Mouse (Mus musculus) adrenal gland, postnatal 36 days (tissue): ENCODE data around the gene Gjd3. TPM values are rescaled to one million over a fixed set of nuclear protein-coding genes. Genes with fewer than 3 reads are reported as not detected.

Experiments
- DNase-seq, 2 experiments: peaks; one replicate each; pipeline ENCODE4 v3.0.0; 2021; ENCODE audit warnings: mixed read lengths in 1 of 2
- total RNA-seq, 2 experiments: library from RNA; stranded (reverse); gene quantifications; 2 replicates each; pipeline ENCODE4 v1.2.3; 2021

Gjd3 gene
- total RNA-seq, 2 experiments from 2014 or later, result not detected

DNA sequence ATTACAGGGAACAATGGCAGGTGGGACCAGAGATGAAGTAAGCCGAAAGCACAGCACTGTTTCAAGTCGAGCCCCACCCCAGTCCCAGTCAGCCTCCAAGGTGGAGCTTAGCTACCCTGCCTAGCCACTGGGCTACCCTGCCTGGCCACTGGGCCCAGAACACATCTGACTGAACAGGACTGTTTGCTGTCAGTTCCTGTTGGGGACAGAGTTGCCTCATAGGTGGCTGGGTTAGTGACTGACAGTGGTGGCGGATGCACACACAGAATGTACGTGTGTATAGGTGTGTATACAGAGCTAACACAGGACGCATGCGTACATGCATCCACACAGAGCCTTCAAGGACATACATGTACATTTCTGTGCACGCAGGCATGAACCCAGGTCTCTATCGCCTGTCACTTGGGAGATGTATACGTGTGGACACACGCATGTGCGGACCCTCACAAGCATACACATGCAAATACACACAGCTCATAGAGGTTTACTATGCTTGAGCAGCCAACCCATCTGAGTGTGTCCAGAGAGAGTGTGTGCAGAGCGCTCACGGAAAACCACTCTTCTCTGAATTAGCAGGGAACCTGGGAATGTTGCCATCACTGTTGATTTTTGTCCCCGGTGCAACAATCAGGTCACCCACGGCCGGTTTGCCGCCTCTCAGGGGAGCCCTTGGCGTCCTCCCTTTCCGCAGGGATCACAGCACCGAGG is 1.4 kb downstream of the Gjd3 start:
- DNase-seq, result no peak

DNA sequence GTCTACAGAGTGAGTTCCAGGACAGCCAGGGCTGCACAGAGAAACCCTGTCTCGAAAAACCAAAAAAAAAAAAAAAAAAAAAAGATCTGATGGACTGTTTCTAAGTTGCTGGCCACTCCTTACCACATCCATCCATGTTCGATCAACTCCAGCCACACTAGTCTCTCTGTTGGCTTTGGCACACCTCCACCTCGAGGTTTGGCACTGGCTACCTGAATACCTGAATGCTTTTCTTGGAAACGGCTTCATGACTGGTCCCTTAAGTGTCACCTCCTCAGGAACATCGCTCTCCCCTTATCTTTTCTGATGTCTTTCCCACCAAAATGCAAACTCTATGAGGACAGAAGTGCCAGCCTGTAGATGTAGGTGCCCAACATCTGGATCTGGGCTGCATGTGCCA is 3.5 kb downstream of the Gjd3 start:
- no peak for DNase-seq

DNA sequence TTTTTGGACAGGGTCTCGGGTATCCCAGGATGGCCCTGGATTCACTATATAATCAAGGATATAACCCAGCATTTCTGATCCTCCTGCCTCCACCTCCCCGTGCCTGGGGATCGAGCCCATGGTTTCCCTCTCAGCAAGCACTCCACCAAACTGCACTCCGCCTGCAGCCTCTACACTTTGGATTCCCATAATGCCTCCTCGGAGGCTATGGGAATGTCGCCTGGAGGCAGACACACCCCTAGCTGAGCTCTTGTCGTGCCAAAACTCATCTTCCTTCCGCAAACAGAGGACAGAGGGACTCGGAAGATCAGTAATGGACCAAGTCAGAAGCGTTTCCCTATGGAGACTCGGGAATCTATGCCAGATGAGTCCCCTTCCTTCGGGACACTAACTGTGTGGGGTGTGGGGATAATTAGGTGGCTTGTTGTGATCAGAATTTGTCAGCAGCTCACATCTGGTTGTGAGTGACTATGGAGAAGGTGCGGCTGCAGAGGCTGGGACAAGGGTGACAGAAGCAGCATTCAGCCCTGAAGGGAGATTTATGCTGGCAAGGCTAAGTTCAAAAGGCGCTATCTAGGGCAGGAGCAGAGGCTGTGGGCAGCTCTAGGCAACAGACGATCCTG is 4.2 kb downstream of the Gjd3 start:
- DNase-seq, result no peak

DNA sequence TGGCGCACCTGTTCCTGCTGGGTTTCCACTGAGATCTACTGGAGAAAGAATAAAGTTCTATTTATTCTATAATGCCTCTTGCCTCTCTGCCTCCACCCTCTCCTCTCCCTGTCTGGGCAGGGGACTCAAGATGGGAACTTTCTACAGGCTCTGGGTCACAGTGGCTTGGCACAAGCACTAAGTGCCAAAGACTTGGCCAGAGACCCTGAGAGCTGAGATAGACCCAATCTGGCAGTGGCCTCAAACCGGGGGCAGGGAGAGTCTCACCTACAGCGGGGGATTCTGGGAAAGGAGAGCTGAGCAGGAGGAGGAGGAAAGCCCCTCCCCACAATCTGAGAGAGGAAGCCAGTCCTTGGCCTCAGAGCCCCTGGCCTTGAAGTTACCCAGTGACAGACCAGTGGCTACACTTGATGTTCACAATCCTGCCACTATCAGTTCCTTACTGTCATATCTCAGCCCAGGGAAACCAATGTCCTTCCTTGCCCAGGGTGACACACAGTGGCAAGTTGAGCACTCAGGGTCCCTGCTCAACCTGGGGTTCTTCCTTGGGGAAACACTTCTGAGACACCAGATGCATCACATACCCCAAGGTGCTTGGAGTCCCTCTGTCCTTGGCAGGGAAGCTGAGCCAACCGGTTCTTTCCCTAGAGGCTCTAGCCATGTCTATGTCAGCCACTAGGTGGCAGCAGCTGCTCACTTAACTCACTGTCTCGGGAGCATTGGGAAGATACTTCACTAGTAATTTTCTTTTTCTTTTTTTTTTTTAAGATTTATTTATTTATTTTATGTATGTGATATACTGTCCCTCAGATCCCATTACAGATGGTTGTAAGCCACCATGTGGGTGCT is 7.7 kb downstream of the Gjd3 start:
- DNase-seq, result peak; percentile 85 to 87

DNA sequence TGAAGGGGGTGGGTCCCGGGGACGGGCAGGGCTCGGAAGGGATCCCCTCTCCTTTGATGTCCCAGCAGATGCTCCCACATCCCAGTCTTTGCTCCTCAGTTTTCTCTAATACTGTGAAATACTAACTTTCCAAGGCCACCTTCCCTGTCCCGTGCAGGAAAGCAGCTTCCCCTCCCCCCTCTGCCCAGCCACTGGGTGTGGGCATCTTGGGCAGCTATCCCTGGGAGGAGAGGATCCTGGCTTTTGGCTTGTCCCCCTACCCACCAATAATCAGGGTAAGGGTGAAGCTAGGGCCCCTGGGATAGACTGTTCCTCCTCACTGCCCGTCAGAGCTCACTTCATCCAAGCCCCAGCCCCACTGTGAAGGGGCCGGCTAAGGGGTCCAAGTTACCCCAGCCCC is 8.6 kb downstream of the Gjd3 start:
- DNase-seq, result peak in 1 of 2 experiments; percentile 58

DNA sequence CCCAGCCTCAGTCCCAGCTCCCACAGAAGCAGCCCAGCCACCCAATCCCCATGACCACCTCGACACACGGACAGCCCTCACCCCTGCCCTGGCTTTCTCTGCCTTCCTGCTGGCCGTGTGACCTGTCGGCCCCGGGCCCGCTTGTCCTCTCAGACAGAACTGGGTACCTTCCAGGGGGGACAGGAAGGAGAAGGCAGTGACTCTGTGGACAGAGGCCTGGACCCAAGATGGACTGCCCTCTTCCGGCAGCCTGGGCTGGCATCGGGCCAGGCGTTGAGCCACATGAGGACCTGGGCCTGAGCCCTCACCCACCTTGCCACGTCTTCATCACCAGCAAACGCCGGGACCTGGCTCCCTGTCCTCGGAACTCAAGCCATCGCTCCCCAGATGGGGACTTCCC is 9.2 kb downstream of the Gjd3 start:
- peak; percentile 53 to 62 for DNase-seq

DNA sequence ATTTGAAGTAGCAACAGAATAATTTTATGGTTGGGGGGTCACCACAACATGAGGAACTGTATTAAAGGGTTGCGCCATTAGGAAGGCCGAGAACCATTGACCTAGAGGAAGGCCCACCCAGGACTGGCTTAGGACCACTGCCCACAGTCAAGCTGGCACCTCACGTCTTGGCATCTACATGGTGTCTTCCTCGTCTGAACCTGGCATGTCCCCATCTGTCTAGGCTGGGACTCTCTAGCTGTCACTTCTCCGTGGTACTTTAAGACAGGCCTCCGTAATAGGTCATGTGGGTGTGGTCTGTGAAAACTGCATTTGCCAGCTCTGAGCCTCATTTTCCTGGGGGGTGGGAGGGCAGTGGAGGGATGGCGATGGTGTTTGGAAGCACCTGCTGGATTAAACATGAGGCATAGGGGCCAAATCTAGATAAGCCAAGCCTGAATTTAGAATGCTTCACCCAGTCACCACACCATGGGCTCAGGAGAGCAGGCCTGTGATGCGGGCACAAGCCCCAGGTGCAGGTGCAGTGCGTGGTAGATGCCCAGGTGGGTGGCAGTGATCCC is 9.9 kb downstream of the Gjd3 start:
- no peak for DNase-seq

DNA sequence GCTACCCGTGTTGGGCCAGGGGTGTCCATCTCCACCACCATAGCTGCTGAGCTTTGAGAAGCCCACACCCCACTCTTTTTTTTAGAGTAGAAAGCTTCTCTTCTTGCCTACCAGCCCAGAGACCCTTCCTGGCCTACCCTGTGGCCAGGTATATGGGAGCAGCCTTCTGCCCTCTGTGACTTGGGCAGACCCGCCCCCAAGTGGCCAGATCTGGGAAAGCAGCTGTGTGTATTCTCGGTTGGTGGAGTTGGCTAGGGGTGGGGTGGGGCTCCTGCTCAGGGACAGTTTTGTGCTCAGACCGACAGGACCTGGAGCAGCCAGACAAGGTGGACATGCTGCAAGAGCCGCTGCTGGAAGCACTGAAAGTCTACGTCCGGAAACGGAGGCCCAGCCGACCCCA is 10.6 kb downstream of the Gjd3 start:
- peak; percentile 87 to 91 for DNase-seq

DNA sequence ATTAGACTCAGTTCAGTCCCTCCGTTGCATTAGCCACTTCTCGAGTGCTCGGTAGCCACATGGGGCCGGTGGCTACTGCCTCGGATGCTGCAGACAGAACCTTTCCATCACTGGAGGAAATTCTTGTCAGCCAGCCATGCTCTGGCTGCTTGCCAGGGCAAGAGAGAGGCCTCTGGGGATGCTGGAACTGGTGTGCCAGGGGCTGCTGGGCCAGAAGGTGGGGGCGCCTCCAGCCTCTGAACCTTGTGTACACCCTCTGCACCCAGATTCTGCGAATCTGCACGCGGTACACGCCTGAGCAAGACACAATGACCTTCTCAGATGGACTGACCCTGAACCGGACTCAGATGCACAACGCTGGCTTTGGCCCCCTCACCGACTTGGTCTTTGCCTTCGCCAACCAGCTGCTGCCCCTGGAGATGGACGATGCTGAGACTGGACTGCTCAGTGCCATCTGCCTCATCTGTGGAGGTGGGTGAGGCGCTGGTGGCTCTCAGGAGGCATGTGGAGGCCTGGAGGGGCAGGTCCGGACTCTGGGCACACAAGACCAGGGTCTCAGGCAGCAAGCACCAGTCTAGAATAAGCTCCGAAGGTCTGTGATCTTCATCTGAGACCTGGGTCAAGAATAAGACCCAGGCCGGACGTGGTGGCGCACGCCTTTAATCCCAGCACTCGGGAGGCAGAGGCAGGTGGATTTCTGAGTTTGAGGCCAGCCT is 11.3 kb downstream of the Gjd3 start:
- DNase-seq, result peak; percentile 67 to 80

DNA sequence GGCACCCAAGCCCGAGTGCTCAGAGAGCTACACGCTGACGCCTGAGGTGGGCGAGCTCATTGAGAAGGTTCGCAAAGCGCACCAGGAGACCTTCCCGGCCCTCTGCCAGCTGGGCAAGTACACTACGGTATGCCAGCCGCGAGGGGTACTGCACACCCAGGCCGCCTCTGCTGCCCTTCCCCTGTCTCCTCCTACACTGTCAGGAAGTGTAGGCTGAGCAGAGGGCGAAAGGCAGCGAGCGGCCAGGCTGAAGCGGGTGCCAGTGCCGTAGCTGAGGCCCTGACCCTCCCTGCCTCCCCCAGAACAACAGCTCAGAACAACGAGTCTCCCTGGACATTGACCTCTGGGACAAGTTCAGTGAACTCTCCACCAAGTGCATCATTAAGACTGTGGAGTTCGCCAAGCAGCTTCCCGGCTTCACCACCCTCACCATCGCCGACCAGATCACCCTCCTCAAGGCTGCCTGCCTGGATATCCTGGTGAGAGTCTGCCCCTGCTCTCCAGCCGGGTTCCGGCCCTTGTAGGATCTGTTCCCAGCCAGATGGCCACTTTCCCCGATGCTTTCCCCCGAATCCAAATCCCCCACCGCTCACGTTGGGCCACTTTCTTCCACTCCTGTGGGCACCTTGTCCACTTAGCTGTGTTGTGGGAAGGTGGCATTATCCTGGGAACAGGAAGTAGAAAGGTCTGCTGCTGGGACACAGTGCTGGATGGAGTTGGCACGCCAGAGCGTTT is 12.5 kb downstream of the Gjd3 start:
- no peak for DNase-seq

DNA sequence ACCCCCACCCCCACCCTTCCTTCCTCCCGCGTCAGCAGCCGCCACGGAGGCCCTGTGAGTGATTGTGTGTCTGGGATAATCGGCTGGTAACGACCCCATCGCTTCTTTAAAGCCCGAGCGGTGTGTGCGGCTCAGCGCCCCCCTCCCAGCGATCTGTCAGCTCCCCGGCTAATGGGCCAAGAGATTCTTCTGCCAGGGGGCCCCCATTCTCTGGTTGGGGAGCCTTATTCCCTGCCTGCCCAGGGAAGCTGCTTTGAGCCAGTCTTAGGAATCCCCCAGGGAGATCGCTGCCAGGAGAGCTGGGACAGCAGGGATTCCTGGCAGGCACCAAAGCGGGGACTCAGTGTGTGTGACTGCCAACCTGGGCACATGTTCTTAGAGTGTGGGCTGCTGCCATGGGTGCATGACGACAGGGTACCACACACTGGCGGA is 13.3 kb downstream of the Gjd3 start:
- DNase-seq, result no peak

DNA sequence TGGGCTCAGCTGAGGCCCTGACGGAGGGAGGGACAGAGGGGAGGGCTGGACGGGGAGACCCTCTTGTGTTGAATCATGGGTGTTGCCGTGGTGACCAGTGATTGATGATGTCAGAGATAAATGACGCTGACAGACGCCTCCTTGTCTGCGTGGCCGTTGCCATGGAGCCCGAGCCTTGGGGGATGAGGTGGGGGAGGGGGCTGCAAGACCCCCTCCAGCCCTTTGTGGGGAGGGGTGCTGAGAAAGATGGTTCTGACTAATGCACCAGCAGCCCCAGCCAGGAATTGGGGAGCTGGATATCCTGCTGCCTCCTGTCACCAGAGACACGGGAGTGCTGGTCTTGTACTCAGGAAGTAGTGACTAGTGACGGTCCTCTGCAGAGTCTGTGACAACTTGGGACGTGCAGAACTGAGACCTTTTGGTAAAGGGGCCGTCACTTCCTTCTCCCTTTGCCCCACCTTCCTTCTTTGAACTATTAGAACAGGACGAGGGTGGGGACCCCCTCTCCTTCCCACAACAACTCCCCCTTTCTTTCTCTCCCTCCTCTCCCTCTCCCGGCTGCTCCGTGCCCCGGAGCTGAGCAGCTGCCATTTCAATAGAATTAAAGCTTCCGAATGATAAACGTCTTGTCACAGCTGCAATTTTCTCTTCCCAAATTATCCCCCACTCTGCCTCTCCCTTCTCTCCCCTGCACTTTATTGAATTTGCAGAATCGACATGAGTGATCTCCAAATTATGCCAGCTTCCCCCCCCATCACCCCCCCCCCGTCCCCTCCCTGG is 13.9 kb downstream of the Gjd3 start:
- DNase-seq, result no peak

DNA sequence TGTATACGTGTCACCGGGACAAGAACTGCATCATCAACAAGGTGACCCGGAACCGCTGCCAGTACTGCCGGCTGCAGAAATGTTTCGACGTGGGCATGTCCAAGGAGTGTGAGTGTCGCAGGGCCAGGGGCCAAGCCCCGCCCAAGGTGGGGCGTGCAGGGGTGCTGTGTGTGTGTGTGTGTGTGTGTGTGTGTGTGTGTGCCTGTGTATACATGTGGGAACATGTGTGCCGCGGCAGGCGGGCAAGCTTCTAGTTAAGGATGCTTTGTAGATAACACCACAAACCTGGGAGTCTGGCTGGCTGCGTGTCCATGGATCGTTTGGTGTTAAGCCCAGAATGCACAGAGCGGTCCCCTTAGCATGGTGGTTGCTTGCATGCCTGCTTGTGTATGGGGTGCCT is 14.7 kb downstream of the Gjd3 start:
- no peak for DNase-seq

DNA sequence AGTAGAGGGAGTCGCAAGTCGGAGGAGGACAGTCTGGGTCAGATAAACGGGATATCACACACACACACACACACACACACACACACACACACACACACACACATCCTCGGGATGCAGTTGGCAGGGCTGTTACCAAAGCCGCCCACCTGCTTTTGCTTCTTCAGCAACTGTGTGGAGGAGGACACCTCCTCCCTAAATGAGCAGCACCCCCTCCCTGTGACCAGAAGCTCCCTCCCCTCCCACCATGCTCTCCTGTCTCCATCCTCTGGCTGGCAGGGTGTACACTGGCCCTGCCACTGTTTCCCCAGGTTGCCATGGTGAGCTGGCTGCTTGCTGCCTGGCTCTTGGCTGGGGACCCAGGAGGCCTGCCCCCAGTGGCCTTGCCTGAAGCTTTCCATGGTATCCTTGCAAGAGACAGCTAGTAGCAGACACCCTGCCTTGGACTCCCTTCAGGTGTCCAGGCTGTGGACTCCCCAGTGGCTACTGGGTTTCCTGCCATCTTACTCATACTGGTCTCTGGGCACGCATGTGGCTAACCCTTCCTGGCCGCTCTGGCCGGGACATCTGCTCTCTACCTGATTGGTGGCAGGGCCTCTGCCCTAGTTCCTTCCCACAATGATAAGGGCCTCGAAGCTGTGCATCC is 16.2 kb downstream of the Gjd3 start:
- peak; percentile 87 to 88 for DNase-seq

DNA sequence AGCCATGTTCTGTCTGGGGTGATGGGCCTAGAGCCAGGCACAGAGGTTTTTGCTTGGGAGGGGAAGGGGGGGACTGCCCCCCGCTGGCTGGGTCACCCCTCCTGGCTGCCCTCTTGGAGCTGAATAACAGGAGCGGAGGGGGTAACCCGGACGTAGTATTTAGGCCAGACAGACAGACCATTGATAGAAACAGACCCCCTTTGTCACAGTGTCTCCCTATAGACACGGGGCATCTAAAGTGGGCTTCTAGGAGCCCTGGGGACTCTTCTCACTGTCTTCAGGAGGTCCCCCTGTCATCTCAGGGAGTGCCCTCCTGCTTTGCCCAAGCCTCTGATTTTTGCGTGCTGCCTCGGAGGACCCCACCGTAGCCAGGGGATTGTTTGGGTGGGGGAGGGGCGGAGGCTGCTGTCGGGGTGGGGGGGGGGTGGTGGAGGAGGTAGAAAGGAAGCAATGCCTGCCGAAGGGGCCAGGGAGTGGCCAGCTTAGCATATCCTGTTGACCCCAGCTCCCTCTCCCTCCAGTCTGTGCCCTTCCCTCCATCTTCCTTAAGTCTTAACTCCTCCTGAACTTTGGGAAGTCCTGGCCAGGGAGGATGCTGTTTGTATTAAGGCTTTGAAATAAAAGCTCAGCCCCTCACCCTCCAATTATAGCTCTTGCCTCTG is 17.3 kb downstream of the Gjd3 start:
- DNase-seq, result no peak

DNA sequence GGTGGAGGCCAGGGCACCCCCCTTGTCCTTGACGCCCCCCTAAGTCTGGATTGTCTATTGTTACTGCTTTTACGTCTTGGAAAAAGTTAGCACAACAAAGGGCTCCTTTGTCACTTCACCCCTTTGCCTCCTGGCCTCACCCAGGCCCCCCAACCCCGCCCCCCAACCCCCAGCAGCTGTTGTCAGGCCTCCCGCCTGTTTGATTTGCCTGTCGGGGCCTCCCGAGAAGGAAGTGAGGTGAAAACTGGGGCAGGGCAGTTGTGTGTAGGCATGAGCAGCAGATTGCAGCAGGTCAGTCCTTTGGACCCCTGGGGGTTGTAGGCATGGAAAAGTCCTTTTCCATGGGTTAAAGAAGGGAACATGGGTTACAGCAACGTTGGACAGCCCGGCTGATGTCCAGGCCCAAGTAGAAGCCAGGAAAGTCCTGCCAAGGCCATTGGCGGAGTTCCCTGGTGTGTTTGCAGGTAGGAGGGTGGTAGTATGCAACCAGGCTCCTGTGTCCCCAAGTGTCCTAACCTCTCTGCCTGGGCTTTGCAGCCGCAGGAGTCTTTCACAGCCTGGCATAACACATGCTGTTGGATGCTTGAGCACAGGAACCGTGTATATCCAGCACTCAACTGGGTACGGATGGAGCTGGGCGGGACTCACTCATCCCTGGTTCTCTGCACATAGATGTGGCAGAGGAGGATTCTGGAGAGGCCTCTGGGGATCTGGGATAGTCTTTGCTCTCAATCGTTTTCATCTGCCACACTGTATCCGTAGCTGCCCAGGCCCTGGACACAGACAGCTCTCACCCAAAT is 18.0 kb downstream of the Gjd3 start:
- DNase-seq, result peak in 1 of 2 experiments; percentile 63

DNA sequence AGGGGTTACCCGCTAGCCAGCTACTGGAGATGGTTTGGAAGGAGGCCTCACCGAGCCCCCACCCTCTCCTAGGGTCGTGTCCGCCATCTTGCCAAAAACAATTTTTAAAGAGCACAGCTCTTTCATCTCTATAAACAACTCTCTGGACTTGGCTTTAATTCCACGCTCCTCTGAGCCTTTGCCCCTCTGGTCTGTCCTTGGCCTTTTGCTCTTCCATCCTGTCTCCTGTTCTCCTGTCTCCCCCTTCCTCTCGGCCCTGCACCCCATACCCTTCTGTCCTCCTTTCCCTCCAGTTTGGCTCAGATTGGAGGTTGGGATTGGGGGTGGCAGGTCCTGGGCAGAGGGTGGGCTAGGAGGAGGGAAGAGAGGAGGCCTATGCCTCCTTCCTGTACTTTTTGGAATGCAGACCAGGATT is 18.6 kb downstream of the Gjd3 start:
- DNase-seq, result no peak

DNA sequence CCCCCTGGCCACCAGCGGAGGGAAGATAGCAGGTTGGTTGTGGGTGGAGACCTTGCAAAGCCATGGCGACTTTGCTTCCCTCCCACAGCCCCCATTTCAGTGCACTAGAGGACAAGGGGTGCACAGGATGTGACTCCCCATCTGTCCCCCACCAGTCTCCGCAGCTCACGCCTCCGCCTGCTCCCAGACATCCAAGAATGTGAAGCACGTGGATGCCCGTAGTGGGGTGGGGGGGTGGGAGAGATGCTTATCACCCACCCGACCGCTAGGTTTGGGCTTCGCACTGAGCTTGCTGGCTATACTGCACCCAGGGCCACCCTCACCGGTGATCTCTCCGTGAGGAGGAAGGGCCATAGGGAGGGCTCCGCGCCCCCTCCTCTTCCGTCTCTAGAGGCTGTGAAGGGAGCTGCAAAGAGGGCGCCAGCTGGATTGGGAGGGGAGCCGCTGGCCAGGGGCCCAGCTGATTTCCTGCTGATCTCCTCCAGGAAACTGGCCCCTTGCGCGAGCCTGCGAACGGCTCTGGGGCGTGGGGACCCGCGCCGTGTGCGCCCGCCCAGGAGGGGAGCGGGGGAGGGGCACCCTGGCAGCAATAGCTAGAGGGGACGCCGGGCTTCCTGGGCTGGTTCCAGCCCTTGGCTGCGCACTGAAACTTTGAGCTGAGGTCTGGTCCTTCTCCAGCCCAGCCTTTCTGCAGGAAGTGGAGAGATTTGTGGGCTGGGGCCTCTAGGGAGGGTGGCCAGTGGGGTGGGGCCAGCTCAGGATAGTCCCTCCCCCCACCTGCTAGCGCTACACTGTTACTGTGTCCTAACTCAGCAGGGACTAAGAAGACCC is 19.4 kb downstream of the Gjd3 start:
- DNase-seq, result peak; percentile 85 to 93
